Mouse (Mus musculus): Measurements from ENCODE around the gene Dbf4.

Dbf4 gene

DNA sequence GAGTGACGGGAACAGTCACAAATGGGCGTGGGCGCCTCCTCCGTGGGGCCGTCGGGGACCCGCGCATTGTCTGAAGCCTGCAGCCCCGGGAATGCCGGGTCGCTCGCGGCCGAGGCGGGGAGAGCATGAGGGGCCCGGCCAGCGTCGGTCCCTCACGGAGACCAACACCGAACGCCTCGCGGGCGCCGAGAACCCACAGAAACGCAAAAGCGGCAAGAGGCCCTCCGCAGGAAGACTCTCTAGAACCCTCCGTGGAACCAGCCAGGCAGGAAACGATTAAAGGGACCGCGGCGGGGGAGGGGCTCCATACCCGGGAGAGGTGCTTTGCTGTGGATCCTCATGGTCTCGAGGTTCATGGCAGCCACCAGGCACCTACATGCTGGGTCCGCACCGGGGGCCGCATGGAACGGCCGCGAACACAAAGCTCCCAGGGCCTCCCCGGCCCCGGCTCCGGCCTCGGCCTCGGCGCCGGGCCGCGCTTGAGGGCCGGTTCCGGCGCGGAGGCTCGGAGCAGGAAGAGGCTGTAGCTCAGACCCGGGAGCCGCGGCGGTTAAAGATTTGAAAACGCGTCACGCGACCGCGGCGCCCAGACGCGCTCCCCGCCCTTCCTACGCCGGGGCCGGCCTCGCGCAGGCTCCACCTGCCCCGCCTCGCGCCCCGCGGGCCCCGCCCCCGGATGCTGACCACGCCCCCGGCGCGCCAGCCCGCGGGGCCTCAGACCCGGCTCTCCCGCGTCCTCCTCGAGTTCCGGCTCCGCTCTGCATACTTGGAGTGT, at the start of gene Dbf4, which contains the start of gene Slc25a40:
Gene Dbf4 (minus strand): TSS at position 560 of the 775 bp plus-strand sequence.
Gene Slc25a40 (plus strand): TSS at position 694 of the 775 bp plus-strand sequence.
- peak; percentile 96 for DNase-seq

DNA sequence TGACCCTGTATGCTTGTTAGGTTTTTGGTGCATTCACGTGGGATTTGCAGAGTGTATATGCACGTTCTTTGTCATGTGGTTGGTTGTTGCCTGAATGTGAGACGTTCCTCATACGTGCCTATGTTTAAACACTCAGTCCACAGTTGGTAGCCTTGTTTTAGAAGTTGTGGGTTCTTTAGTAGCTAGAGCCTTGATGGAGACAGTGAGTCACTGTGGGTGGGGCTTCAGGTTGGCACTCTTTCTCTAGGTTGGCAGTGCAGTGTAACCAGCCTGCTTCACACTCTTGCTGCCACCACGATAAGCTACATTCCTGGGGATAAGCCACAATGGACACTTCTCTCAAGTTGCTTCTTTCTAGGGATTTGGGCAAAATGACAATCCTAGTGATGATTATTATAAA, 34.0 kb upstream of the Dbf4 start:
- no peak for DNase-seq

DNA sequence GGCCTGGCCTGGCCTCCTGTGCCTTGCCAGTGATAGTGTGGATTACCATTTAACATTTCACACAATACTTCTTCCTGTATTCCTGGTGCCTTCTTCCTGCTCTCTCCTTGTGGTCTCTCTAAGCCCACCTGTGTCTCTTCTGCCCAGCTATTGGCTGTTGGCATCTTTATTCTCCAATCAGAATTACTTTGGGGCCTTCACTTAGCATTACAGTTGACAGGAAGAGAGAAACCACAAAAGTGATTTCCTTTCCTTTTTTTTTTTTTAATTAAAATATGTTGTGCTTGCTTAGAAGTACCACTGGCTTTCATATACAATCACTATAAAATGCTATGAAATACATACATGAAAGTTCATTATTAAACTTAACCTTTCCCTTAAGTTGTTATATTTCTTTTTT, 33.0 kb upstream of the Dbf4 start:
- DNase-seq = no peak

DNA sequence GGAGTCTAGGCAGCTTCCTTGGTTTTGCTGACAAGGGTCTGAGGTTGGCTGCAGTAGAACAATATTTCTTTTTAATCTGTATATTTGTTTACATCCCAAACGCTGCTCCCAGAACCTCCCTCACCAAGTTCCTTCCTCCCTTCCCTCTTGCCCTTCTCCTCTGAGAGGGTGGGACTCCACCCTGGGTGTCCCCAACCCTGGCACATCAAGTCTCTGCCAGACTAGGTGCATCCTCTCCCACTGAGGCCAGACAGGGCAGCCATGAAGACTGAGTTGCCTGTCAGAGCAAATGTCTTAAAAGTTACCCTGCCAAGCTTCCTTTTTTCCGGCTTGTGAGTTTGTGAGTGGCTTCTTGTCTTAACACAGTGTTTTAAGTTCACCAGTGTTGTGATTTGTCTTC, 16.6 kb upstream of the Dbf4 start:
- no peak for DNase-seq

DNA sequence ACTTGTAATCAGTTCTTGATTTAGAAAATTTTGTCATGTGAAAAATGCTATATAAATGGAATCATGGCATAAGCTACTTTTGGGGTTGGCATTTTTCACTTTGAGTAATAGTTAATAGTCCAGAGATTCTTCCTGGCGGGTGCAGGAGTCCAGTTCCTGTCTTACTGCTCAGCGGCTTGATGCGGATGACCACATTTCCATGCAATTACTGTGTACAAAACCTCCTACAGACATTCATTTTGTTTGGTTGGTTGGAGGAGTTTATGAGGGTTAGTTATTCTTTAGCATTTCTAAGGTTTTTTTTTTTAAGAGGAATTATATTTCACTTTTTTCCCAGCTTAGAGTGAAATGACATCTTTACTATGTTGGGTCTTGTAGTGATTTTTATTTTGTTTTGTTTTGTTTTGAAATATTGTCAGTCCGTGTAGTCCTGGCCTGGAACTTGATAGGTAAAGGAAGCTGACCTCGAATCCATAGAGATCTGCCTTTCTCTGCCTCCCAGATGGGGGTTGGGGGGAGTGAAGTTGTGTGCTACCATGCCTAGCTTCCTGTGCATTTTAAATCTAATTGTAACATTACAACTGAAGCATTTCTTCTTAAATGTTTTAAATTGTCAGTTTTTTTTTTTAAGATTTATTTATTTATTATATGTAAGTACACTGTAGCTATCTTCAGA, 15.1 kb upstream of the Dbf4 start:
- DNase-seq = no peak

DNA sequence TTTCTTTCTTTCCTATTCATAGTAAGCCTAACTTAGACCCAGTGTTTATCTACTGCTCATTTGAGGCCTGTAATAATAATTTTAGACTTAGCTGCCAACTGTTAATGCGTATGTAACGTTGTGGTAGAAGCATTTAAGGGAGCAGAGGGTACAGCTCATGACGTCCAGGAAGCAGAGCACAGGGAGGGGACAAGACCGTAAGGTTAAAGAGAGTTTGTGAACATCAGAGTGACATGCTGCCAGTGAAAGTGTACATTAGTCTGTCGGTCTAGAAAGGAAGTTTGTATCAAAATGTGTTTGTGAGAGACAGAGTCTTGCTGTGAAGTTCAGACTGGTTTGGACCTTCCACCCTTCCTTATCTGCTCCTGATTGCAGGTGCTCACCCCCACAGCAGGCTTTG, 3.4 kb upstream of the Dbf4 start:
- DNase-seq = no peak

DNA sequence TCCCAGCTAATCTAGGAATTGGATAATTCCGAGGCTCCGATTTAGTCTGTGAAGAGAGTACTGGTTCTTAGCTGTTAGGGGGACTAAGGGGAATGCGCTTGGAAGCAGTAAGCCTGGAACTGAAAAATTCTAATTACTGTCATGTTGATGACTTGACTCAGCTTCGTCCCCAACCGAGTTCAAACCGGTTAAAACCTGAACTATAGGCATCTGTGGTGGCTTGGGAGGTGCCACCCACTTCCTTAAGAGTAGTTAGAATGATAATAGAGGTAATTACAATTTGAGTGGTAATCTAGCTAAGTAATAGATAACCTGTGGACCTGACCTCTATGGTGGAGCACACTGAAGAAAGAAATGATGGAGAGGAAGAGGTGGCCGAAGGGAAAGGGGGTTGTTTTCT, 1.6 kb upstream of the Dbf4 start:
- DNase-seq = no peak

DNA sequence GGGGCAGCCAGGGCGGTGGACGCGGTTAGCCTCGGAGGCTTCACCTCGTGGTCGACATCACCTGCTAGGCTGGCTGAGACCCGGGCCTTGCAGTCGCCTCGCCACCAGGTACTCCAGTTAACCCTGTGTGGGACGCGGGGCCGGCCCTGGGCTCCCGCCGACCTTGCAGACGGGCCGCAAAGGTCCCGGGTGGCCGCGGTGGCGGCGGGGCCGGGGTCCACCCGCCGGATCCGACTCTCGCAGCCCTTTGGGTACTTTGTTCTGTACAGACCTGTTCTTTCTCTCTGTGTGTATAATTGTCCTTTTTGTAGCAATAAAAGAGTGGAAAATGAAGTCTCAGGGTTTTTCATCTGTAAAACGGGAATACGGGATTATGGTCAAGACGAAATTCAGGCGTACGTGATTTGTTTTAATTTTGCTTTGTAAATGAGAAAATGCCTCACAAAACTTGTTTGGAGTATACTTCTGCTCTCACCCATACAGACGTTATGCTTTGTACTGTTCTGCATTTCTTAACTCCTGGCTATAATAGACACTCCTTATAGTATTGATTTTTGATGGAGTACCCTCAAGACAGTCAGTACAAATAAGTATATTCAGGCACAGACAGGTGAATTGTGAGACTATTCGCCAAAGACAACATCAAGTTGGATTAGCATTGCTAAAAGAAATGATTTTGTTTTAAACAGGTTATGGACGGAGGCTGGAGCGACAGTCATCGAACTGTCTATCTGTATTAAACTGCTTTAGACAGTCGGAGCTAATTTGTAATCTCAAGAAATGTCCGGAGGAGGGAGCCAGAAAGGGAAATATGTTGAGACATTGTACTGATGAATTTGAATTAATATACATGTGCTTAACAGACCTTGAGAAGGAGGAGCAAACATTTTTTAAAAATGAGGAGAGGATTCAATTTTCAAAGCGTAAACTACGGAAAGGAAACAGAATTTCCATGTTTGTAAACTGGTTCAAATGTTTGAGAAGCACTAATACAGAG, 714 bp upstream of the Dbf4 start:
- peak; percentile 10 for DNase-seq

DNA sequence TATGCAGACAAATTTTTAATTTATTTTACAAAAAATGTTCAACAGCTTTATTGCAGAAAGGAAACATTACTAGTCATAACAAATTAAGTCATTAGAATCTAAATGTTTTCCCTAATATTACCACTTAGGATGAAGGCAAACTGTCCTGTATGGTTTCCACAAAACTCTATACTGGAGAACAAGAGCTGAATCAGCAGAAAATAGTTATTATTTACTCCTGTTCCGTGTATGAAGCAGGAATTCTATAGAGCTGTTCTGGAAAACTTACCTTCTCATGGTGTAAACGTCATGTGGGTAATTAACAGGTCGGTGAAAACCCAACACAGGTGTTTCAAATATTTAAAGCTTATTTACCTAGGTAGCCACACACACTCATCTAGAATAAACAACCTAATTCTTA, 1.1 kb downstream of the Dbf4 start:
- no peak for DNase-seq

DNA sequence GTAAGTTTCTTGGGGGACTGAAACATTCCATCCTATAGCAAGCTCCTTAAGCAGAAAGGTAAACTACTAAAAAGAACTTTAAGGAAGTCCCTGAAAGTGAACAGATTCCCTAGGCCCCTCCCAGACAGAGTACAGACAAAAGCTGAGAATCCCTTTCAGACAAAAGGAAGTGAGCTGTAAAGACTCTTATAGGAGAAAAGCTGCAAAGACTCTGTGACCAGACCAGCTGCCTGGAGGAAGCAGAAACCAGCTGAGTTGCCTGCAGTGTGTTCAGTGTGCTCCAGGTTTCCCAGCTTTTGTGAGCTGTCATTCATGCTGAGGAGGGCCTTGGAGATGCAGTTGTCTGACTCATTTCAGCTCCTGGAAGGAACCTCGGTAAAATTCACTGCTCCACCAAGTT, 5.1 kb downstream of the Dbf4 start:
- no peak for DNase-seq

DNA sequence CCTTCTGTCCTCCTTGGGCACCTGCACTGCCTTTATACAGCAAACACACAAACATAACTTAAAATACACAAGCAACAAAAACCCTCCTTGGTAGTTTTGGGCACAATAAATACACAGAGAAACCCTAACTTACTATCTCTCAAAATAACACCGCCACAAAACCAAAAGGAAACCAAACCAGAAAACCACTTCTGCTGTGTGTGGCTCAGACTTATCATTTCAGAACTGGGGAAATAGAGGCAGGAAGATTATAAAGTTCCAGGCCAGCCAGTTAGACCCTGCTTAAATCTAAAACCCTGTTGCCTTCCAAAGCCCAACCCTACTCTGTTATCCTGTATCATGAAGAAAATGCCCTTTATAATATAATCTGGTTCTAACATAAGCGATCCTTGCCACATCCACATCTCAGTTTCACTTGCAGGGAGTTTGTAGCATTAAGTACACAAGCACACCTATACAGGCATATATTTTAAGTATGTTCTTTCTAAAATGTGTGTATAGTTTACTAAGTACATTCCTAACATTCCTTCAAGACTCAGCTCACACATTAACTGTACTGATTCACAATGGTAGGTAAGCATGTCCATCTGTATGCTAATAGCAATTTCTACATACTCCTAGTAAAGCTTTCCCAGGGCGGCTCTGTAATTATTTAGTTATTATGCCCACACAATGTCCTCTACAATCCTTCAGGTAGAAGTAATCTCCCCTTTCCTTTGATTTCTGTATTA, 5.7 kb downstream of the Dbf4 start:
- DNase-seq = no peak

DNA sequence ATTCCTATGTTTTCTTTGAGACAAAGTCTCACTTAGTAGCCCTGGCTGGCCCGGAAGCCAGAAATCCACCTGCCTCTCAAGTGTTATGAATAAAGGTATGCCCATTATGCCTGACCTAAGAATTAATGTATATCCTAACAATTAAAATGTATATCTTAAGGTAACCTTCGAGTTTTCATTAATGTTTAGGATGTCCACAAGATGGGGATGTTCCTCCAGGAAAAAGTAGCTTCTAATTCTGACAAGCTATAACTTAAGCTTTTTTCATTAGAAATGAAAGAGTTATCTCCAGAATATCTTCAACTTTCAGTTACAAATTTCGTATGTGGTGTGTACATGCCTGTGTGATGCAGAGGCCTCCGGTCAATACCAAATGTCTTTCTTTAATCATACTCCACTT, 13.8 kb downstream of the Dbf4 start:
- DNase-seq = no peak

DNA sequence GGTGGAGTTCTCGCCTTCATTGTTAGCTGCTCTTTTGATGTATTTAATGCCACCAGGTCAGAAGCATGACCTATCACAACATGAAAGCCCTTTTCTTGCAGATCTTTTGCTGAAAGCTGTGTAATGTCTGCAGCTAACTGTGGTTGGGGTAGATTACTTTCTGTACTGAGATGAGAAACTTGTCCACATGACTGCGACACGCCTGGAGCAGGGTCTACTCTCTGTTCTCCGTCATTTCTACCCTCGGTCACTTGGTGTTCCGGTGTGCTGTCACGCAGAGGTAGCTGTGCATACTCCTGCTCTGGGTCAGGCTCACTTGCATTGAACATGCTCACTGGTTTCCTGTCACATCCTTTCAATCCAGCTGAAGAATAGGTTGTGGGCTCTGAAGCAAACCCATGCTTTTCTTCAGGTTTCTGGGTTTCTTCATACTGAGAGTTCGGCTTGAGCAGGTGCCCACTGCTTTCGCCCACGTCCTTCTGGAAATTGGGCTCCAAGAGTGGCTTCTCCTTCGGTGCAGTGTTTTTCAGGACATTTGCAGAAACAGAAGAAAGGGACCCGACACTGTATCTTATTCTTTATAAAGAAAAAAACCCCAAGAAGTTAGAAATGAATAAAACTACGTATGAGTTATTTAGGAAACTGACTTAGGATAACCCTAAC, 24.8 kb downstream of the Dbf4 start:
- DNase-seq = no peak

DNA sequence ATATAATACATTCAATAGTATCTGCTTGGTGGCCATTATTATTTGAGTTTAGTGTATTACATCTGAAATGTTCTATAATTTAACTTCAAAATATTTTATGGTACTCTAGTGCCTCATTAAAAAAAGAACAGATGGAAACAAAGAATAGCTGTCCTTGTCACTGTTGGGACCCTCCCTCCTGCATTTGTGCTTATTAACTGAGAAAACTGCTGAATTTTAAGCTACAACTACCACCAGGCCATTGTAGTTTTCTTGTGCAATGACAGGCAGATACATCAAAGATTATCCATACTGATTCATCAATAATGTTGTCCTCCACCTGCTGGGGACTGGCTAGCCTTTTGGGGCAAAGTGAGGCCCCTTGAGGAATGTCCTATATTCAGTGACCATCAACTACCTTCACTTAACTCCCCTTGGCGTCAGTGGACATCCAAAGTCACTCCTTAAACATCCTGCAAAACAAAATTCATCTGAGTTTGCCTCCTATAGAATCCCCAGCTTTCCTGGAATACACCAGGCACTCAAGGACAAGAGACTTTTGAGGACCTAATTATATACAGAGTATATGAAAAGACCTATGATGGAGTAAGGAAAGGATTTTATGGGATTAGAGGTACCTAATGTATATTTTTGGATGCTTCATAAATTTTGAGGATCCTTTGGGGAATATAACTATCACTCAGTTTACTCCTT, 28.5 kb downstream of the Dbf4 start:
- DNase-seq = no peak

DNA sequence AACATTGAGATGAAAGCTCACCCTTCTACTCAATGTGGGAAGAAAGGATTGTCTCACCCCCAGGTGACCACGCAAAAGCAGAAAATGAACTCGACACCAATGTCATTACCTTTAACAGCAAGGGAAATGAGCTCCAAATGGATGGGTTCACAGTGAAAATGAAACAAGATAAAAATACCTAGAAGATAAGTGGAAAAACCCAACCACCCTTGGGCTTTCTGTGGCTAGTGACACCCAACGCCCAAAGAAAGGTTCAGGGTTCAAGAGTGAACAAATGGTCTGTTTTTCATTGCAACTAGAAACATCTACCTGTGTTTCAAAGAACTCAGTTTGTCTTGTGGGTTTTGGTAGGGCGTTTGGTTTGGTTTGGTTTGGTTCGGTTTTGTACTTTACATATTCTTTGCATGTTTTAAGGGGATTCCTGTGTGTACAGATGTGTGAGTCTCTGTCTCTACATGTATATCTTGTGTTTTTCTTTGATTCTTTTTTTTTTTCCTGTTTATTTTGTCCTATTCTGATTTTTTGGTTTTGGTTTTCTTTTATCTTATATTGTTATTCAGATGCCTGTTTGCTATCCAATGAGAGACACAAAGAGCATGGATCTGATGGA, 48.1 kb downstream of the Dbf4 start:
- DNase-seq = no peak

DNA sequence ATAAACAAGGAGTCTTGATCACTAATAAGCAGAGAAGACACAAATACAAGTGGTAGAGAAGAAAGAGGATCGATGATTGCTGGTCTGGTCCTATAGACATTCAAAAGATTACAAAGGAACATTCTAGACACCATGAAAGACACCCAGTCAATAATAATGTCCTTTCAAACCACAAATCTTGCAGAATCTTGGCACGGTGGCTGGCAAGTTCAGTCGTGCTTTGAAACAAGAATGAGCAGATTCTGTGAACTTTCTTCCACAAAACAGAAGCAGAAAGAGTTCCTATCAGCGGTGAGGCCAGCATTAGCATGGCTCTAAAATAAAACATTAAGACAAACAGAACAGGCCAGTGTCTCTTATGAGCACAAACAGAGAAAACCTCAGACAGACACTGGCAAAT, 49.1 kb downstream of the Dbf4 start:
- DNase-seq = no peak

DNA sequence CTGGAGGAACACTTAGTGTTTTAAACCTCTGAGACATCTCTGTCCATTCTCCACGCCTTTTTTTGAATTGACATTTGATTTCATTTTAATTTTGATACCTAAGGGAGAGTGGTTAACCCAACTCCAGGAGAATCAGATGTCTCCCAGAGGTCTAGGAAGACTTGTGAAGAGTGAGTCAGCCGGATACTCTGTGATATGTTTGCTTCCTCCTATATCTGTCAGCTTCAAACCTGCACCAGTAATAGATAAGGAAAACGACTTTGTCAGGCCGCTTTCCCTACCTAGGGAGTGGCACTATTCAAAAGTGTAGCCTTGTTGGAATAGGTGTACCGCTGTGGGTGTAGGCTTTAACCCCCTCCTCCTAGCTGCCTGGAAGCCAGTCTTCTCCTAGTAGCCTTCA, 53.7 kb downstream of the Dbf4 start:
- DNase-seq = no peak

DNA sequence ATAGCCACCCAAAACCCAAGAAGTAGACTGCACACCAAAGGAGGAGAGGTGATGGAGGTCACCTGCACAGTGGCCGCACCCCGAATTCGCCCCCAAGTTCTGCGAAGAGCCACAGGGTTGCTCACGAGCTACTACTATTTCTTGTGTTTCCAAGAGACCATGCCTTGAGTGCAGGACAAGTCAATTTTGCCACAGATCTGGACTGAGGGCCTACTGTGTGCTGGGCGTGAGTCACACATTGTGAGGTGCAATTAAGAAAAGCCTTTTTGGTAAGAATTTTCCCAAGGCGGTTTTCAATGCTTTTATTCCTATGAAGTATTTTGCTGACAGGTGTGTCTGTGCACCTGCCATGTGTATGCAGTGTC, 54.2 kb downstream of the Dbf4 start:
- no peak for DNase-seq

DNA sequence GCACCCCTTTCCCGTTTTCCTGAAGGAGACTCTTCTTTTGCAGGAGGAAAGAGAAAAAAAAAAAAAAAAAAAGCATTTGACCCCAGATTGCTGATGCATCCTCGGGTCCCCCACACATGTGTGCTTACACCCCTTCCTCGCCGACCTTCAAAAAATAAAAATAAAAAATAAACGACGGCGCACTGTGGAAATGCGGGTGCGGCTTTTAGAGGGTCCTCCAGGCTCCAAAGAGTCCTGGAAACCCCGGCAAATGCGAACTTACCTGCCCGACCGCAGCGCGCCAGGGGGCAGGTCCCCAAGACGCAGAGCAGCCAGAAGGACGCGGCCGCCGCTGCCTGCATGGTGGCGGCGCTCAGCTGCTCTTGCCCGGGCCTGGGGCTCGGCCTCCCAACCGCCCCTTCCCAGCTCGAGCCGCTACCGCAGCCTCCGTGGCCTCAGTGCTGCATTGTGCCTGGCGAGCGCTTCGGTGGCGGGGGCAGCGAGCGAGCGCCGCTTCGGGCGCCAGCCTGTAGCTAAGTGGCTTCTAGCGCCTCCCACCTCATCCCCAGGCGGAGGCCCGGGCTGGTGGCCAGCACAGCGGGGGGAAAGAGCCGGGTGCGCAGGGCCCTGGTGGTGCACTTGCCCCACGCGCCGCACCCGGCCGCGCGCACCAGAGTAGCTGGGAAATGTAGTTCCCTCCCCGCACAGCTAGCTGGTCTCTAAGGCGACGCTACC, 54.7 kb downstream of the Dbf4 start, which contains the start of gene Adam22:
Gene Adam22 (minus strand): TSS at position 547 of the 714 bp plus-strand sequence.
- DNase-seq = peak; percentile 86
